Mouse (Mus musculus) liver, embryonic 14 days (tissue): Measurements from ENCODE around the gene Fam216a. TPM values are rescaled to one million over a fixed set of nuclear protein-coding genes. Genes with fewer than 3 reads are reported as not detected.

Experiments
- polyA plus RNA-seq: library from polyadenylated mRNA; depleted of rRNA; stranded (reverse); fragments of >200 nt; gene quantifications from 2 replicates; pipeline ENCODE4 v1.2.3, GENCODE M21; 2012; rRNA removed

Fam216a gene
- 16.3 and 18.3 TPM in 2 replicates for polyA plus RNA-seq

GRCm38 (mm10) chr5:122372192-122372769 is at the start of gene Fam216a:
TSS of gene Fam216a (minus strand) at chr5:122372364.

GRCm38 (mm10) chr5:122421271-122422068 is 49.3 kb upstream of the Fam216a start, which contains the start of gene Anapc7:
TSS of gene Anapc7 (plus strand) at chr5:122421693.

GRCm38 (mm10) chr5:122391786-122392180 is 19.6 kb upstream of the Fam216a start, which contains the start of gene Arpc3:
TSS of gene Arpc3 (plus strand) at chr5:122391878.

GRCm38 (mm10) chr5:122371591-122372191 is 473 bp downstream of the Fam216a start, which contains the start of gene Gpn3:
TSS of gene Gpn3 (plus strand) at chr5:122371876.

GRCm38 (mm10) chr5:122353807-122354491 is 18.2 kb downstream of the Fam216a start, which contains the start of the genes Rad9b and Vps29:
TSS of gene Rad9b (minus strand) at chr5:122354233.
TSS of gene Vps29 (plus strand) at chr5:122354369.

Other genes starting within 250 kb of the Fam216a start
- 0.02 and 0.03 TPM in 2 replicates for gene Ccdc63, start 231.5 kb downstream of the Fam216a start, polyA plus RNA-seq
- gene Ppp1cc, start 214.1 kb downstream of the Fam216a start, polyA plus RNA-seq = 119 and 132 TPM in 2 replicates
- gene Hvcn1, start 165.6 kb downstream of the Fam216a start, polyA plus RNA-seq = 0.98 and 1.5 TPM in 2 replicates
- 1.7 and 1.9 TPM in 2 replicates for gene Tctn1, start 107.9 kb downstream of the Fam216a start, polyA plus RNA-seq
- 3.6 and 3.9 TPM in 2 replicates for gene Pptc7, start 88.0 kb downstream of the Fam216a start, polyA plus RNA-seq
- 2.2 and 2.6 TPM in 2 replicates for gene Rad9b, start 18.1 kb downstream of the Fam216a start, polyA plus RNA-seq
- 45.2 and 51.5 TPM in 2 replicates for gene Vps29, start 18.0 kb downstream of the Fam216a start, polyA plus RNA-seq
- gene Gpn3, start 488 bp downstream of the Fam216a start, polyA plus RNA-seq = 39.7 and 45.0 TPM in 2 replicates
- 185 and 192 TPM in 2 replicates for gene Arpc3, start 19.5 kb upstream of the Fam216a start, polyA plus RNA-seq
- 11.9 and 15.0 TPM in 2 replicates for gene Anapc7, start 49.3 kb upstream of the Fam216a start, polyA plus RNA-seq
- 23.3 and 26.9 TPM in 2 replicates for gene Atp2a2, start 129.9 kb upstream of the Fam216a start, polyA plus RNA-seq
- 1.0 and 1.2 TPM in 2 replicates for gene Ift81, start 242.2 kb upstream of the Fam216a start, polyA plus RNA-seq